Mouse (Mus musculus) megakaryocyte, embryonic 14.5 days (primary cell): ENCODE measurements around the gene Meox1.

Source experiments
- FLI1 ChIP-seq: IDR thresholded peaks from 2 replicates; pipeline ENCODE4 v1.6.1; 2012; ENCODE audit warnings: low read length, inconsistent platforms, mixed read lengths
- GATA1 ChIP-seq: IDR thresholded peaks from 3 replicates; pipeline ENCODE4 v1.6.1; 2012; ENCODE audit warnings: mixed read lengths, low read length, inconsistent platforms, borderline replicate concordance

DNA sequence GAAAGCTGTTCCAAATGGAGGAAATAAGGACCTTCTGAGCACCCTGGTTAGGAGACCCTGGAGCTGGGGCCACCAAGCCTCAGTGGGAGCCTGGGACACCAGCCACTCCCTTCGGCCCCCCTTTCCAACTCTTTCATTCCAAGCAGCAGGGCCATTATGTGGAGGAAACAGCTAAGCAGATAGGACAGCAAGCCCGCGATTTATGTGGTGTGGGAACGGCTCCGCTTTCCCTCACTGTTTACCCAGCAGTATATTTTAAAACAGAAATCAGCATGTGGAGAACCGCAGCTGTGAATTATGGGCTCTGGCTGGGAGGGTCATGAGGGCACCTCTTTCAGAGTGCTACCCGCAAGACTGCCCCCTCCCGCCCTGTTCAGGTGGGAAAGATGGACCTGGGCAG is 7.1 kb upstream of the Meox1 start:
- TF ChIP-seq GATA1, result no peak
- TF ChIP-seq FLI1, result no peak
